Mouse (Mus musculus) kidney, embryonic 14.5 days (tissue): ENCODE data around the gene Gm20403. TPM values are rescaled to one million over a fixed set of nuclear protein-coding genes. Genes with fewer than 3 reads are reported as not detected.

Source experiments
- ATAC-seq: fragments of 200-750 bp; cut with Nextera tagmentation; 2 replicates; pipeline ENCODE4 v1.8.0; 2017; ENCODE audit warnings: moderate number of reproducible peaks, mild to moderate bottlenecking, moderate TSS enrichment, moderate library complexity; ENCODE audit not compliant: low FRiP score, low TSS enrichment
- H3K27ac ChIP-seq: fragments of 300-500 bp; sonication (generic); 2 replicates; pipeline ENCODE4 v1.5.1; 2014; ENCODE audit warnings: low read depth, mild to moderate bottlenecking, low read length, moderate library complexity, mixed read lengths
- H3K27me3 ChIP-seq: fragments of 300-500 bp; sonication (generic); 2 replicates; pipeline ENCODE4 v1.6.1; 2014; ENCODE audit warnings: mild to moderate bottlenecking, low read length; ENCODE audit not compliant: control insufficient read depth, insufficient read depth
- H3K36me3 ChIP-seq: fragments of 300-500 bp; sonication (generic); 2 replicates; pipeline ENCODE4 v1.6.1; 2014; ENCODE audit warnings: low read length, mixed read lengths; ENCODE audit not compliant: control insufficient read depth, insufficient read depth
- H3K4me1 ChIP-seq: fragments of 300-500 bp; sonication (generic); 2 replicates; pipeline ENCODE4 v1.6.1; 2014; ENCODE audit warnings: low read length, mixed read lengths; ENCODE audit not compliant: control insufficient read depth, insufficient read depth
- H3K4me2 ChIP-seq: fragments of 300-500 bp; sonication (generic); replicated peaks from 2 replicates; pipeline ENCODE4 v1.6.1; 2014; ENCODE audit warnings: low read depth, mild to moderate bottlenecking, low read length
- H3K4me3 ChIP-seq: fragments of 300-500 bp; sonication (generic); 2 replicates; pipeline ENCODE4 v1.5.1; 2014; ENCODE audit warnings: mild to moderate bottlenecking, low read length
- H3K9ac ChIP-seq: fragments of 300-500 bp; sonication (generic); 2 replicates; pipeline ENCODE4 v1.6.1; 2014; ENCODE audit warnings: low read depth, mild to moderate bottlenecking, low read length, moderate library complexity
- H3K9me3 ChIP-seq: fragments of 300-500 bp; sonication (generic); 2 replicates; pipeline ENCODE4 v1.6.1; 2016; ENCODE audit warnings: low read length; ENCODE audit not compliant: control insufficient read depth
- WGBS: fragments of 180-500 bp; shearing (Covaris S2); extraction: QIAGEN DNeasy Blood & Tissue Kit; methylation state at CpG from one replicate; pipeline ENCODE4 v1.1.7; 2014; 5-methylcytosine and 5-hydroxymethylcytosine counted together
- polyA plus RNA-seq: library from polyadenylated mRNA; unstranded; fragments of >200 nt; fragmentation: Nextera tagmentation; extraction: Ambion mirVana; gene quantifications from 2 replicates; pipeline ENCODE4 v1.2.1, GENCODE M21; 2014

The Gm20403 gene
- polyA plus RNA-seq, 1 experiment from 2014 or later: not detected

DNA sequence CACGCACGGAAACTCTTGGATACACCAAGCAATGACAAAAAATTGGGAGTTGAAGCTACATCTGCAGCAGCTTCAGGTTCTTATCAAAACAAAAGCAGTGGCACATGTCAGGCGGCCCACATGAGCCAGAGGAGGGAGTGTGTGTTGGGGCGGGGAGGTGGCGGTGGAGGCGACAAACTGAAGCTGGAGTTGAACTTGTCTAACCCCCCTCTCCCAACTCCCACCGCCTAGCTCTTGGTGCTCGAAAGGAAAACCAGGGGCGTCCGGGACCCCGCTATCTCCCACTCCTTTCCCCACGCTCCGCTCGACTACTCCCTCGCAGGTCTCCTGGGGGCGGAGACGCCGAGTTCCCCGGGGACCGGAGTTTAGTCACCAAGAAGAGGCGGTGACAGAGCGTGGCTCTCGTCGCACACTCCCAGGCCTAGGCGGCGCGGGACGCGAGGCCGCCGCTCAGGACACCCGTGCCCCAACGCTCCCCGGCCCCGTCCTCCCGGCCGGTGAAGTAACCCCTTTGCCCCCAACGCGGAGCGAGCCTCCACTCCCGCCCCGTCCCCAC lies 1.6 kb downstream of the Gm20403 start:
- H3K9me3 ChIP-seq: no peaks in the 10 kb centered on the region
- peak overlapping the region; percentile 89 for H3K4me2 ChIP-seq
- peaks cover 4% of the 10 kb centered on the region; the same call in 1 of the 2 replicates for H3K36me3 ChIP-seq
- peak overlapping the region; percentile 93 for H3K27ac ChIP-seq
- H3K27me3 ChIP-seq: no peaks in the 10 kb centered on the region
- WGBS: 1% methylated on average over 34 of the region's 42 CpGs
- H3K9ac ChIP-seq: peak overlapping the region; percentile 94
- peak; percentile 83 for ATAC-seq
- peak overlapping the region; percentile 88 for H3K4me3 ChIP-seq
- H3K4me1 ChIP-seq: peaks cover 4% of the 10 kb centered on the region; the same call in 1 of the 2 replicates

DNA sequence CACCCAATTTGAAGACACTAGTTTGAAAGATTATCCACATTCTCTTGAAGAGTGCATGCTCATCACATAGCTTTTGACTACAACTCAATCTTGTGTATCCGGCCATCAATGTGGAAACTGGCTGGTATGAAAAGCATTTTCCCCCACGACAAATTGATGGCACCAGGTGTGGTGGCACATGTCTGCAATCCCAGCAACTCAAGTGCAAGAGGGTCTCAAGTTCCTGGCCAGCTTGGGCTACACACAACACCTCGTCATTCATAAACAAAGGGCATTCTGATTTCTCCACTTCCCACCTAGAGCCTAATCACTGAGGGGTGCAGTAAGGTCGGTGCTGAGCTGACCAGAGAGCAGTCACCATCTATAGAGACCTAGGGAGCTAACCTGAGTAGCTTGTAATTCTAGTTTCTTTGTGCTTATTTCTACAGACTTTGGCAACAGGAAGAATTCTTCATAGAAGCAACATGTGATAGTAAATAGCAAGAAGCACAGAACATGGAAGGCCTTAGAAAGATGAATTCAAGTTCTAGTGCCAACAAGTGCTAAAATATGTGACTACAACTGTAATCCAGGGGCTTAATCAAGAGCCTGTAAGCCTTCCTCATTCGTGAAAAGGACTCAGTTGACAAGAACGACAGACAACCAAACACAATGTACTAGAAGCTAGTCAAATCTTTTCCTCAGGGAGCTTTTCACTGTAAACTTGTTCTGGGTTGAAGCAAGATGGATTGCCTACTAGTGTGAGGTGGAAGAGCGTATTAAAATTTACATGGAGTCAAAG lies 3.2 kb downstream of the Gm20403 start:
- Histone ChIP-seq H3K4me2 (no peak overlapping the region), H3K27ac (no peak overlapping the region), H3K9me3 (no peaks in the 10 kb centered on the region), H3K27me3 (no peaks in the 10 kb centered on the region), H3K4me1 (peaks cover 4% of the 10 kb centered on the region; the same call in 1 of the 2 replicates), H3K36me3 (peaks cover 4% of the 10 kb centered on the region; the same call in 1 of the 2 replicates), H3K9ac (no peak overlapping the region), H3K4me3 (no peak overlapping the region)
- no peak for ATAC-seq
- 77% methylated on average over 7 of the region's 7 CpGs for WGBS

DNA sequence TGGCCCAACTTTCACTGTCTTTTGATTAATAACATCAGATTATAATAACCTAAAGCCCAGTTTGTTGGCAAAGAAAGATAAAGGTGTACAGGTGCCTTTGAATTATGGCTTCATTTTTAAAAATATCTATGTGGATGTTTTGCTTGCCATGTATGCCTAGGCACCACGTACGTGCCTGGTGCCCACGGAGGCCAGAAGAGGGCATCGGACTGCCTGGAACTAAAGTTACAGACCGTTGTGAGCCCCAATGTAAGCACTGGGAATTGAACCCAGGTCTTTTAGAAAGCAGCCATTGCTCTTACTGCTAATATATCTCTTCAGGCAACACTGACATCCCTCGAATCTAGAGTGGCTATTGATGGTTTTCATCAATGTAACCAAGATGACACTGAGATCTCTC lies 4.4 kb downstream of the Gm20403 start:
- H3K4me3 ChIP-seq: no peak overlapping the region
- no peak for ATAC-seq
- H3K27me3 ChIP-seq: no peaks in the 10 kb centered on the region
- peaks cover 4% of the 10 kb centered on the region; the same call in 1 of the 2 replicates for H3K4me1 ChIP-seq
- no peak overlapping the region for H3K9ac ChIP-seq
- WGBS: 87% methylated on average over 6 of the region's 6 CpGs
- H3K36me3 ChIP-seq: peaks cover 4% of the 10 kb centered on the region; the same call in 1 of the 2 replicates
- no peaks in the 10 kb centered on the region for H3K9me3 ChIP-seq
- no peak overlapping the region for H3K4me2 ChIP-seq
- no peak overlapping the region for H3K27ac ChIP-seq

DNA sequence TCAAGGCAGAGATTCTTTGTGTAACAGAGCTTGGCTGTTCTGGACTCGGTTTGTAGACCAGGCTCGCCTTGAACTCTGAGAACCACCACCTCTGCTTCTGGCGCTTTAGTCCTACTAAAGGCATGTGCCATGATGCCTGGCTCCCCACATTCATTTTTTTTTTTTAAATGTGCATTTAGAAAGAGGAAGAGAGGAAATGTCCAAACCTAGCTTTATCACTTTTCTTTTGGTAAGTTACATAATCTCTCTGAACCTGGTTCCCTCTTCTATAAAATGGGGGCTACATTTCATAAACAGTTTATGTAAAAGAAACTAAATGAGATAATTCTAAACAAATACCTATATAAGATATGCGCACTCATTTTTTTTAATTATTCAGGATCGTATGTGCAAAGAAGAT lies 5.4 kb downstream of the Gm20403 start:
- Histone ChIP-seq H3K27me3 (no peaks in the 10 kb centered on the region), H3K9ac (no peak overlapping the region), H3K4me1 (peaks cover 4% of the 10 kb centered on the region; the same call in 1 of the 2 replicates), H3K36me3 (peaks cover 4% of the 10 kb centered on the region; the same call in 1 of the 2 replicates), H3K4me3 (no peak overlapping the region), H3K27ac (no peak overlapping the region), H3K4me2 (no peak overlapping the region), H3K9me3 (no peaks in the 10 kb centered on the region)
- WGBS: 90% methylated on average over 5 of the region's 5 CpGs
- ATAC-seq: no peak

DNA sequence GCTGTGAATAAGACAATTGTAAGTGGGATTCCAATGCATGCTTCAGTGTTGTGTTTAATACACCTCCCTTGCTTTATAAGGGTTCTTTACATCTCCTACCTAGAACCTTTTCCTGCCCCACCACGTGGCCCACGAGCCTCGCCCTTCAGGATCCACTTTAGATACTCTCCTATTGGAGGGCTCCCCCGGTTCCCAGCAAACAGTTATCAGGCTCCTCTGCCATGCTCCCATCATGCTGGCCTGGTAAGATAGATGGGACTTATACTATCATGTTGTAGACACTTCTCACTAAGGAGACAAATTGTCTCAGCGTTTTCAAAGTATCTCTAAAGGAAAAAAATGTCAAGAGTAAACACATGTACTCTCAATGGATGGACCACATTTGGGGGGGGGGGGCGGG lies 5.8 kb downstream of the Gm20403 start:
- peaks cover 4% of the 10 kb centered on the region; the same call in 1 of the 2 replicates for H3K36me3 ChIP-seq
- H3K4me1 ChIP-seq: peaks cover 4% of the 10 kb centered on the region; the same call in 1 of the 2 replicates
- 82% methylated on average over 6 of the region's 6 CpGs for WGBS
- H3K27ac ChIP-seq: no peak overlapping the region
- no peak overlapping the region for H3K4me3 ChIP-seq
- ATAC-seq: no peak
- no peak overlapping the region for H3K4me2 ChIP-seq
- H3K9ac ChIP-seq: no peak overlapping the region
- no peaks in the 10 kb centered on the region for H3K27me3 ChIP-seq
- H3K9me3 ChIP-seq: no peaks in the 10 kb centered on the region

DNA sequence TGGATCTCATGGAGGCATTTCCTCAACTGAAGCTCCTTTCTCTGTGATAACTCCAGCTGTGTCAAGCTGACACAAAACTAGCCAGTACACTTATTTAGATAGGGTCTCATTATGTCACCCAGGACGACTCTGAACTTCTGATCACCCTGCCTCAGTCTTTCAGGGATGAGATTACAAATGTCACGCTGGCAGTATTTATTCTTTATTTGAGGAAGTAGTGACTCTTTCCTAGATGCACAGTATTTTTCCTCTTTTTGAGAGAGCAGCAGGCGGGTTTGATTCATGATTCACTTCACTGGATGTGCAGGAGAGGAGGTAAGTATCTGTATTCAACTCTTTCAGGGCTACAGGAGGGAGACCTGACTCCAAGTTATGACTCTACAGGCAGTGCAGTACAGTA lies 17.3 kb downstream of the Gm20403 start:
- Histone ChIP-seq H3K4me3 (no peak overlapping the region), H3K9me3 (no peaks in the 10 kb centered on the region), H3K9ac (no peak overlapping the region), H3K27me3 (no peaks in the 10 kb centered on the region), H3K4me1 (no peaks in the 10 kb centered on the region), H3K27ac (no peak overlapping the region), H3K4me2 (no peak overlapping the region), H3K36me3 (peaks cover 12% of the 10 kb centered on the region; the same call in 1 of the 2 replicates)
- ATAC-seq: no peak
- WGBS: 61% methylated on average over 3 of the region's 3 CpGs

DNA sequence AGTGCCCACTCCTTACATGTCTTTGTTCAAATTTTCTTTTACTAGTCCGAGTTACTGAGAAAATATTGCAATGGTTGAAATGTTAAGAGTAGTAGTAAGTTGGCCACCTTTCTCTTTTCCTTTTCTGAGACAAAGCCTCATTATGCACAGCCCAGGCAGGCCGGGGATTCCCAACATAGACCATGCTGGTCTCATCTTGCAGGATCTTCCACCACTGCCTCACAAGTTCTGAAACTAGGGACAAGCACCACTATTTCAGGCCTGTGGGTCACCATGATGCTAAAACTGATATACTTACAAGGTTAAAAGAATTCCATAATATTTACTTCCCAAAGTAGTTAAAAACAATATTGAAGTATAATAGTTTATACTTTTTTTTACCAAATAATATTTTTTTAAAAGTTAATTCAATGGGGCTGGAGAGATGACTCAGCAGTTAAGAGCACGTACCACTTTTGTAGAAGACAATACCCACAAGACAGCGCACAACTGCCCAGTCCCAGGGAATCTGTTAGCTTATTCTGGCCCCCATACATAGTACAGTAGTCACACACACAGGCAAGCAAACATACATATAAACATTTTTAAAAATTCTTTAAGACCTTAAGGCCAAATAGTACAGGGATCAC lies 20.7 kb downstream of the Gm20403 start:
- ATAC-seq: no peak
- WGBS: 93% methylated on average over 4 of the region's 4 CpGs
- H3K36me3 ChIP-seq: peaks cover 2% of the 10 kb centered on the region; the same call in 1 of the 2 replicates

DNA sequence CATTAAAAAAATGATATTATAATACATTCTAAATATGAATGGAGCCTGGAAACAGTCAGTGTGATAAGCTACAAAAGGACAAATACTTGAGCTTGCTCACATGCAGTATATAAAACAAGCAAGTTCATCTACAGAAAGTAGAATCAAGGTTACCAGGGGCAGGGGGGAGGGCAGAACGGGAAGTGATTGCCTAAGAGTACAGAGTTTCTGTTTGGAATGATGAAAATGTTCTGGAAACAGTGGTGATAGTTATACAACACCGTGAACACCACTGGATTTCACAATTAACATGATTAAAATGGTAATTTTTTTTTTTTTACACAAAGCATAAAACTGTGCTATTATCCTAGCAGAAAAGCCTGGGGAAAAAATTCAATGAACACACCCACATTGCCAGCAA lies 26.8 kb downstream of the Gm20403 start:
- H3K36me3 ChIP-seq: peaks cover under 1% of the 10 kb centered on the region; the same call in 1 of the 2 replicates
- H3K4me1 ChIP-seq: no peaks in the 10 kb centered on the region
- H3K9ac ChIP-seq: no peak overlapping the region
- no peaks in the 10 kb centered on the region for H3K27me3 ChIP-seq
- H3K4me2 ChIP-seq: no peak overlapping the region
- WGBS: 74% methylated on average over 2 of the region's 2 CpGs
- no peaks in the 10 kb centered on the region for H3K9me3 ChIP-seq
- no peak for ATAC-seq
- H3K27ac ChIP-seq: no peak overlapping the region
- no peak overlapping the region for H3K4me3 ChIP-seq

More for the DNA sequence above, 20.7 kb downstream of the Gm20403 start:
- no peaks in the 10 kb centered on the region for H3K27me3 ChIP-seq
- H3K4me2 ChIP-seq: no peak overlapping the region
- H3K4me1 ChIP-seq: no peaks in the 10 kb centered on the region
- H3K9me3 ChIP-seq: no peaks in the 10 kb centered on the region
- no peak overlapping the region for H3K9ac ChIP-seq
- no peak overlapping the region for H3K4me3 ChIP-seq
- no peak overlapping the region for H3K27ac ChIP-seq

DNA sequence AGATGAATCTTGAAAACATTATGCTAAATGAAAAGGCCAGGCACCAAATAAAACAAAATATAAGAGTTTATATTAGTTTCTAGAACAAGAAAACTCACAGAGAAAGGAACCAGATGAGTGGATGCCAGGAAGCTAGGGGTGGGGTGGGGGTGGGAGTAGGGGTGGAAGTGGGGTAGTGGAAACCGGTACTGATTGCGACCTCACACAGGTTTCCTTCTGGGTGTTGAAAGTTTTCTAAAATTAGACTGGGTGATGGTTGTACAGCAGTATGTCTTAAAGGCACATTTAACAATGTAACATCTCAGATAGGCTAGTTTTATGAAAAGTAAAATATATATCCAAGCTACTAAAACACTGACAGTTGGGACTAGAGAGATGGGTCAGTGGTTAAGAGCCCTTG lies 29.4 kb downstream of the Gm20403 start:
- peaks cover 15% of the 10 kb centered on the region for H3K36me3 ChIP-seq
- H3K4me3 ChIP-seq: no peak overlapping the region
- no peak overlapping the region for H3K4me2 ChIP-seq
- 90% methylated on average over 2 of the region's 2 CpGs for WGBS
- H3K9ac ChIP-seq: no peak overlapping the region
- ATAC-seq: no peak
- no peaks in the 10 kb centered on the region for H3K4me1 ChIP-seq
- H3K27me3 ChIP-seq: no peaks in the 10 kb centered on the region
- H3K9me3 ChIP-seq: no peaks in the 10 kb centered on the region
- no peak overlapping the region for H3K27ac ChIP-seq
